Mouse (Mus musculus): ENCODE results near the gene Kctd21.

Gene Kctd21

DNA sequence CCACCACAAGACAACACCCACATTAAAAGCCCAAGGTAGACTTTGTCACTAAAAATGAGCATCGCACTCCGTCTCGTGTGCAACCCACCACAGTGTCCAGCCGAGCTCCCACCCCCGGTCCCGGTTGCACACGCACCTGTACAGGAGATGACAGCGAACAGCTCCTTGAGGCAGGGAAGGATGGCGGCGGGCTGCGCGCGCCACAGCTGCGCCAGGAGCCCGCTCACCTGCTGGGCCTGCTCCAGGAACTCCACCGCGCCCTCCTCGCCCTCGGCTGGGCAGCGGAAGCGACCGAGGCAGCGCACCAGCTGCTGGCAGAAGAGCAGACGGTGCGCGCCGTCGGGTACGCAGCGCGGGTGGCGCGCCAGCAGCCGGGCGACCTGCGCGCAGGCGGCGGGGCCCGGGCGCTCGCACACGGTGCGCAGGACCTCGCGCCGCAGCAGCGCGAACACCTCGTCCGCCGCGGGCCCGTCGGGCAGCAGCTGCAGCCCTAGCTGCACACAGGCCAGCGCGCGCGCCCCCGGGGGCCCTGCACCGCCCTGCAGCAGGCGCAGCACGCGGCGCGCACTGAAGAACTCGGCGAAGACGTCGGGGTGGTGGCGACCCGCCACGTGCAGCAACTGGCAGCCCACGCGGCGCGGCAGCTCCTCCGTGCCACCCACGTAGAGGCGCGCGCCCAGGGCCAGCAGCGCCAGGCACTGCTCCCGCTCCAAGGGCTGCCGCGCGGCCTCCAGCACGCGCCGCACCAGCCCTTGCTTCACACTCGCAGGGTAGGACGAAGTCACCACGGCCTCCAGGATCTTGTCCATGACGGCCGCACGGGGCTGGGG is 6.8 kb upstream of the Kctd21 start:
- no peak for DNase-seq

DNA sequence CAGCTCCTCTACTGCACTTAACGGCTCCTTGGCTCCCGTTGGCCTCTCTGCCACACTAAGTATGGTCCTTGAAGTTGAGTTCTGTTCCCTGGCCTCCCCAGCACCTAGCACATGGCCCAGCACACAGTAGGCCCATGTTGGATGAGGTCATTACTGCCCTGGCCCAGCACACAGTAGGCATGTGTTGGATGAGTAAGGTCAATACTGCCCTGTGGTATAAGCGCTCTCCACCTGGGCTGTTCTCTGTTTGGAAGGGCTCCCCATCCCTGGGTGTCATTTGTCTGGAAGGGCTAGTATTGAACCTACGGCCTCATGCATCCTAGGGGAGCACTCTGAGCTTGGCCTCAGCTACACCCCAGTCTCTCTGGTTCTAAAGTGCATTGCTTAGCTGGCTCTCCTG is 4.8 kb upstream of the Kctd21 start:
- DNase-seq = no peak

DNA sequence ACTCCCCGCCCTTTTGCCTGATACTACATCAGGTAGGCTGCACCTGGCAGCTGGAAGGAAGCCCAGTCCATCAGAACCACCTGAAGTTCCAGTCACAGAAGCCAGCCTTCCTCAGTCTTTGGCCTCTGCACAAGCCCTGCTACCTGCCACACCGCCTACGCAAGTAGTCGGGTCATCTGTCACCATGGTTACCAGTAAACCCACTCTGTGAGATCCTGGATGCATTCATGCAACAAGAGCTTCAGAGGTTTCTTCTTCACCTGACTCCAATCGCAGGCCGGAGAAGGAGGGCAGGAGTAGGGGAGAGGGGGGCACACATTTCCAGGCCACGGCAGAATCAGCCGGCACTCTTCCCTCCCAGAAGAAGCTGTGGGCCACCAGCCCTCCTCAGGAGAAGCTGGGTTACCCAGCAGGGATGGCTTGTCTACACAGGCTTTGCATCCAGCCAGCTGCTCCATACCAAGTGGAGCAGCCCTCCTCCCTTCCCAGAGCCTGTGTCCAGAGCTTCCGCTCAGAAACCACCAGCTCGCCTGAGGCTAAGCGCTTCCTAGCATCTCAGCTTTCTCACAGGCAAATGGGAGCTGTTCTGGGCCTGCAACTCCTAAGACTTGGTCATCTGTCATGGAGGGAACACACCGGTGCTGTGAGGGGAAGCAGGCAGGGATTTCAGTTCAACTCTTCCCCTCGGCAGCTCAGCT is 3.1 kb upstream of the Kctd21 start:
- peak; percentile 46 for DNase-seq

DNA sequence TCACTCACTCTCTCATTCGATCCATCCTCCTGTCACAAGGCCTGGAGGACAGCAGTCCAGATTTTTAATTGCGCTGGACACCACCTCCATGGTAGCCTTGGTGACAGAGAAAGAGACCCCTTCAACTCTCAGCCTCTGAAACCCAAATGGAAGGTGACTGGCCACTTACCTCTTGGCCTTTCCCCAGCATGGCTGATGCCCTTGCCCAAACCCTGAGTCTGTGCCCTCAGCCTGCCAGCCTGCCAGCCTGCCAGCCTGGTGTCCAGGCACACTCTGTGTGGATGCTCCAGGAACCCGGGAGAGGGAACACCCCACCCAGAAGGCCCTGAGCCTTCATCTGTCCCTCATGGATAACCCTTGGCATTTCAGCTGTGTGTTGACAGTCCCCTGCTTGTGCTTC is 2.5 kb upstream of the Kctd21 start:
- DNase-seq = no peak

DNA sequence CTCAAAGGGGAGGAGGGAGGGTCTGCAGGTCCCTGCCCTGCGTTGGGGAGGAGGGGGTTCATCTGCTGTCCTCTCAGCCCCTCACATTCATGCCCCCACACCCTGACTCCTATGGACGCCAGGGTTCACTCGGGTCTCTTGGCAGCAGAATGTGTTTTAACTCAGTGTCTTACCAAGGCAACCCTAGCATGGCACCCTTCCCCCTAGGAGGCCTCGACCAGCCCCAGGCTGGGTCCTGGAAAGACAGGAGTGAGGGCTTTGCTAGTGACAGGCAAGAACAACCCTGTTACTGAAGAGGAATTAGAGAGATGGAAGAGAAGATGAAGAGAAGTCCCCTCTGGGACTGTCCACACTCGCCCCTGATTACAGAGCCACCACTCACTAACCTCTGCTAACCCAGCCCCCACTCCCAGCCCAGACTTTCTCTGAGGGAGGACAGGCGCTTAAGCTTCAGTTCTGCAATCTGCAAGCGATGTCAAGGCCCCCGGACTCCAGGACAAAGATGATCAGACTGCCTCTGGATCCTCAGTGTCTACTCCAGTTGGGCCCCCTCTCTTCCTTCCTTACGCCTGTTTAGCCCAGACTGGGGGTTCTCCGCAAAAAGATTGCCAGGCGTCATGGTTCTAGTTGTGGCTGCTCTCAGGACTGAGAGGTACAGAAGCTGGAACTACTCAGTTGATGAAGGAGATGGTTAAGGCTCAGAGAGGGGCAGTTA is 1.0 kb upstream of the Kctd21 start:
- DNase-seq = no peak

DNA sequence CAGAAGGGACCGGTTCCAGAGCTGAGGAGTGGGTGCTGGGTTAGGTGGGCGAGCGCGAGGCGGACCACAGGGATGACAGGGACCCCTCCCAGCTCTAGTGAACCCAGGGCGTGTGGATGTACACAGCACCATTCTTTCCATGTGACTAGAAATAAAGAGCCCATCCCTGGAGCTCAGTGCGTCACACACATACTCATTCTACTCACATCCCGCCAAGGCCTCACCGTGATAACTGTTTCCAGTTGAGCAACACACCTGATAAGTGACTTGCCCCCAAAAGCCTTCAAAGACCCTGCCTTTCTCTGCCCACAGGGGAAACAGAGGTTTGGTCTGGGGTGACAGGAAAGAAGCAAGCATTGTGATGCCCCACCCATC is 527 bp downstream of the Kctd21 start:
- no peak for DNase-seq

DNA sequence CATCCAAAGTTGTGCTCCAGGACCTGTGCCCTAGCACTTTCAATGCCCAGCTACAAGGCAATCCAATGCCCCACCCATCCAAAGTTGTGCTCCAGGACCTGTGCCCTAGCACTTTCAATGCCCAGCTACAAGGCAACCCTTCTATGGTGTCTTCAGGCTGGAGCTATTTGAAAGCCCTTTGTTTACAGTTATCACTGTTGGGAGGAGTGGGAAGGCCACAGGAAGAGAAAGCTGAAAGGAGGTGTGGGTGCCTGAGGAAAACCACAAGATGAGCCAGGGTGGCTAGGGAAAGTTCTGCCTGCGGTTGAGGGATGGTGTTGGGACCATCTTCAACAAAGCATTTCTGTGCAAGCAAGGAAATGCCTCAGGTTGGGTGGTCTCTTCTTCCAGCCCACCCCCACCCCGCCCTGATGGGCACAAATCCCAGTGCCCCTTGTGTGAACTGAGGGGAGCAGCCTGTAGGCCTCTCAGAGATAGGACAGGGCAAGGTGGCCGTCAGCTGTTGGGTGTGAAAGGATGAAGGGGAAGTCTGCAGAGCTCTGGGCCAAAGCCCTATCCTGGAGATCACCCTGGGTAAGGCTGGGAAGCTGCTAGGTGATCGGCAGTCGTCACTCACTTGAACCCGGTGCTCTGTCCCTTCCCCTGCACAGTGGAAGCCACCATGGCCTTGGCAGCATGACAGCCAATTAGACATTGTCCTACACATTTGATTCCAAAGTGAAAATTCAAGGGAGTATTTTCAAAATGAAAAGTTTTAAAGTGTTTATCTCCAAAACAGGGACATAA is 1.2 kb downstream of the Kctd21 start:
- DNase-seq = no peak

DNA sequence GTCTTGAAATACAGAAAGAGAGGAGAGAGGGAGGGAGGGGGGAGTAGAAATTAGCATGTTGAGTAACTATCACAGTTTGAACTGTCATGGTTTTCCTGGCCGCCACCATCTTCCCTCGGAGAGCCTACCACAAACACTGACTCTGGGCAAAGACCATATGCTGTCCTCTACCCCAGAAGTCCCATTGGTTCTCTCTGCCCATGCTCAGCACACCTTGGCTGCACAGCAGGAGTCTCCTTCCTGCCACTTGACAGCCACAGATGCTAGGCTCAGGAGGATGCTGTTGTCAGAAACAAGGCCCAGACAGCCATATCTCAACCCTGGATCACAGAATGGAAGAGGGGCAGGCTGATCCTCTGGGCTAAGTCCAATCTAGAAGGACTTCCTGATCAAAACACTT is 2.3 kb downstream of the Kctd21 start:
- DNase-seq = no peak

DNA sequence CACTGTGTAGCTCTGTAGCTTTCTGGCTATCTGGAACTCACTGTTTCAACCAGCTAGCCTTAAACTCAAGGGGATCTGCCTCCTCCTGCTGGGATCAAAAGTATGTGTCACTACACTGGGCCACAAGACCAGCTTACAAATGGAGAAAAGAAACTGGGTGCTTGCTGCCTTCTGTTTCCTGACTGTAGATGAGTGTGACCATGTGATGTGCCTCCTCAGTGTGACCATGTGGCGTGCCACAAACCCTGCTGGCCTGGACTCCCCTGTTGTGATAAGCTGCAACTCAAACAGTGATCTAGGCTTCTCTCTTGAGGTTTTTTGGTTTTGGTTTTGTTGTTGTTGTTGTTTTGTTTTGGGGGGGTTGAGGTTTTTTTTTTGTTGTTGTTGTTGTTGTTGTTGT is 4.6 kb downstream of the Kctd21 start:
- DNase-seq = no peak

DNA sequence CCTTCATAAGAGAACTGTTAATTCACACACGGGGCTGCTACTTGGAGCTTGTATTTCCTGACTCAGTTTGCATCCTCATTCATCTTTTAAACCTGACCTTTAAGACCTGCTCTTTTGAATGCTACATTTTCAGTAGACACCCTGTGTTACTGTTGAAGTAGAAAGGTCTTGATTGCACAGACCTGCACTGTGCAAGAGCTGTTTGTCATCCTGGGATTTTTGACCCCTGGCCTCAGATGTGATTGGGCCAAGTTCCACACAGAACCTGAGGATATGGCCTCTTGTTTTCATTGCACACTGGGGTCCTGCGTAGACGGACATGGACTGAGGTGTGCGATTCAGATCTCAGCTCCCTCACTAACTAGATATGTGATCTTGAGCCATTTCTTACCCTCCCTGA is 6.5 kb downstream of the Kctd21 start:
- DNase-seq = no peak

DNA sequence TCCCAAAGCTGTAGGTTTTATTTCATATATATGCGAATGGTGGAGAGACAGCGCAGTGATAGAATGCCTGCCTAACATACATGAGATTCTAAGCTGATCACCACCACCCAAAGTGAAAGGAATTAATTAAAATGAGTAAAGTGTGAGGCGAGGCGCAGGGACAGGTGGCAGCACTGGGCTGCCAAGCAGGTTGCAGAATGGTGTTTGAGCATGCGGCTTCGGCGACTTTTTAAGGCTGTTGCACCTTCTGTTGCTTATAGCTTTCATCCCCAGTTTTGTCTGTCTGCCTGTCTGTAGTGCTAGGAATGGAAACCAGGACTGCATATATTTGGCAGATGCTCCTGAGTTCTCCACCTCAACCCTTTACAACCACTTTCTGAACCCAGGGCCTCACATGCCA is 7.5 kb downstream of the Kctd21 start:
- no peak for DNase-seq

DNA sequence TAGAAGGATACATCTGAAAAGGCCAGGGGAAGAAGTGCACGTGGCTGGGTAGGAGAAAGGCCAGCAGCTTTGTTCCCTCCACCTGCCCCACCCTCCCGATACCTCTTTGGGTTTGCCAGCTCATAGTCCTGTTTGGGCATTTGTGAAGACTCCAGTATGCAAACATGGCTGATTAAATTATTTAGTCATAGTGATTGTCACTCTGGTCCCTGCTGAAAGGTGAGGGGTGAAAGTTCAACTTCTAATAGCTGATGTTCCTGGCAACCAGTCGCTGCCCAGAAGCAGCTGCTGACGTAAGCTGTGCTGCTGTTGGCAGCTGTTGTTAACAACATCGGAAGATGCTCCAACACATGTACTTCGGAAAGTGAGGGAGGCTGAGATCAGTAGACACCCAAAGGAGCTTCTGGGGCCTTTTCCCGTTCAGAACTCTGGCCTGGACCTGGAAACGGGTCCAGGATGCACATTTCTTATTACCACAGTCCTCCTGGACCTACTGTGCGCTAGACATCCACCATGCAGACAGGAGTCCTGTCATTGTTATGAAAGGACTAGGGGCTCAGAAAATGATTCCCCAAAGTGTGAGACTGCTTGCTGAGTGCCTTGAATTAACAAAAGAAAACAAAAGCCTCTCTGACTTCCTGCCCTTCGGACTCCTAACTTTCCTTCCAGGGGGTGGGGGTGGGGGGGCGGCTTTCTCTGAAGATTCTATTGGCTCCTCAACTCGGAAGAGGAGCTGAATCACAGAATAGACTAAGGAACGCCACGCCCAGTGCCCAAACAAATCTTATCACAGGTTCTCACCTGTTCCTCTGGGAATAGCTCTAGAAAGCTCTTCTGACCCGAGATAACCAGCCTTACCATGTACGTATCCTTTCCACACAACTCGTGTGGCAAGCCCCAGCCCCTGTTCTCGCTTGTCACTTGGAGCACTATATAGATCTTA is 9.1 kb downstream of the Kctd21 start:
- peak; percentile 51 for DNase-seq

DNA sequence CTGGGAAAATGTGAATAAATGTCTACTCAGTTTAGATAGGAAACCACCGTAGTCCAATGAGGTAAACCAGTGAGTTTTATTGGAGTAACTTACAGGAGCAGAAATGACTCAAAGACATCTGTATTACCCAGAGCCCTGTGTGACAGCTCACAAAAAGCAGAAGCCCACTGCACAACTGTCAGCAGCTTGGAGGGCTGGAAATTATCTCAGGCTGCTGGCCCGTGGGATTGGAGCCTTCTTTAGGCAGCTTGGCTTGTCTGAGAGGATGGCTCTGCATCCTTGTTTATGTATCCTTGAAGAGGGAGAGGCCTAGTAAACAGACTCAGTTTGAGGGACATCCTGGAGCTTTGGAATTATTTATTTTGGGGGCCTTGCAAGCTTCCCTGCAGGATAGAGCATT is 10.8 kb downstream of the Kctd21 start:
- no peak for DNase-seq

DNA sequence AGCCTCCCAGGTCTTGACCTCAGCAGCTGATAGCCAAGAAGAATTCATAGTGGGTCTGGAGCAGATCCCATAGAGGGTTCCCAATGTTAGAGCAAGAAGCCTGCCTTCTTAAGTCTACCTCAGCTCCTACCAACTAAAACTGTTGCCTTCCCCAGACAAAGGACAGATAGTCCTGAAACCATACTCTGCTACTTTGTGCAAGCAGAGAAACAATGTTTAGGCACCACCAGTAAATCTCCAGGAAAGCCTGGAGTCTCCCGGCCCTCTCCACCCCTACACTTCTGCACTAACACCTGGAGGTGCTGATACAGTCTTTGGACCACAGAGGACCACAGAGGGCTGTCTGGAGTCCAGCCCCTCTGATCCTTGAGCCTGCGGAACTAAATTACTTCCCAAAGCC is 12.5 kb downstream of the Kctd21 start:
- no peak for DNase-seq

DNA sequence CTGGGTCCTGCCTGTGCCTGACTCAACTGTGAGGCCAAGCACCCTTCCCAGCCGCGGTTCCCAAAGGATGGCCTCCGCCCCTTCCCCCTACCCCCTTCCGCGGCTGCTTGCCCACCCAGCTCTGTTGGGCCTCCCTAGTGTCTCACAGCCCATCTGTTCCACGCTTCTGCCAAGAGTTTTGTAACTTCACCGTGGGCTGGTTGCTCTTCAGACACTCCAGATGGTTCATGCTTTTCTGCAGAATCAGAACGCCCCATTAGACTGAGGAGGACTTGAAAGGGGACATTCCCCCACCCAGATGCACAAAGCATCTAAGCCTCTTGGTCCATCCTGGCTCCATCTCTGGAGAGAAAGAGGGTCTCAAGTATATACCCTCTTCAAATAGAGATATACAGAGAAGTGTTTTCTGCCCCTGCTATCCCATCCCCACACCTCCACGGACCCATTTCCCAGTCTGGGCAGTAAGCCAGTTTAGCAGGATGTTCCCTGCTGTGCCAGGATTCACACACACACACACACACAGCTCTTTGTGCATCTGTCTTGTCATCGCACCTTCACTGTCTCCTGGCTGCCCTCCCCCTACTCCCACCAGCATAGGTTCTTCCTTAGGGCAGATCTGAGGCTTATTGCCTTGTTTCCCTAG is 13.2 kb downstream of the Kctd21 start:
- peak; percentile 49 for DNase-seq

DNA sequence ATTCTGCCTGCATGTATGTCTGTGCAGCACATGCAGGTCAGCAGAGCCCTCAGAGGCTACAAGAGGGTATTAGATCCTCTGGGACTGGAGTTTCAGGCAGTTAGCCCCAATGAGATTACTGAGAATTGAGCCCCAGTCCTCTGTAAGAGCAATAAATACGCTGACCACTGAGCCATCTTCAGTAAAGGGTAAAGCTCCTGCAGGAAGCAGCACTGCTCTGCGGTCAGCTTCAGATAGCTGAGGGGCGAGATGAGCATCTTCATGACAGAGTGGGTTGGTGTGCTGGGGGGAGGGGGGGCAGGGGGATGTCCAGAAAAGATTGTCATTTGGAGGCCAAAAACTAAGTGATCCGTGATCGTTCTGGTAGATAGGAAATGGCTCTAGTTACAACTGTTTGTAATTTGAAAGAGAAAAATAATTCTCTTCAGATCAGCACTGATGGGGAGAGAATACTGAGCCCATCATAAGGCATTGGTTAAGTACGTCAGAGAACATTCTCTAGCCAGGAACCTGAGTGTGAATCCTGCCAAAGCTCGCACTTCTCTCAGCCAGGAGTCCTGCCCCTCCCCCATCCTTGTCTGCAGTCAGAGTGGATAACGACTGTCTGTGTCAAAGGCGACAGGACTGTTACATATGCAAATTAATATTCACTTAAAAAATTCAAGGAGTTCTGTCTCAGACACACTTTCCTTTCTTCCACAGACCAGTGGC is 14.1 kb downstream of the Kctd21 start:
- no peak for DNase-seq

DNA sequence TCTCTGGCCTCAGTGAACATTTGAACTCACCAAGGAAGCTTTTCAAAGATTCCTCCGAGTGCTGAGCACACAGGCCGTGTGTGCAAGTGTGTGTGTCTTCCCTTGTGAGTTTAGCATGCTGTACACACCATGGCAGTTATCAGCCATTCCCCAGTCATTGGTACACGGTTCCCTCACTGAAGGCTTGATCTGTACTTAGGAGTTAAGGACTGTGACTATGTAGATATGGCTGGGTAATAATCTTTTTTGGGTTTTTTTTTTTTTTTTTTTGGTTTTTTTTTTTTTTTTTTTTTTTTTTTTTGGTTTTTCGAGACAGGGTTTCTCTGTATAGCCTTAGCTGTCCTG is 14.7 kb downstream of the Kctd21 start:
- DNase-seq = no peak

DNA sequence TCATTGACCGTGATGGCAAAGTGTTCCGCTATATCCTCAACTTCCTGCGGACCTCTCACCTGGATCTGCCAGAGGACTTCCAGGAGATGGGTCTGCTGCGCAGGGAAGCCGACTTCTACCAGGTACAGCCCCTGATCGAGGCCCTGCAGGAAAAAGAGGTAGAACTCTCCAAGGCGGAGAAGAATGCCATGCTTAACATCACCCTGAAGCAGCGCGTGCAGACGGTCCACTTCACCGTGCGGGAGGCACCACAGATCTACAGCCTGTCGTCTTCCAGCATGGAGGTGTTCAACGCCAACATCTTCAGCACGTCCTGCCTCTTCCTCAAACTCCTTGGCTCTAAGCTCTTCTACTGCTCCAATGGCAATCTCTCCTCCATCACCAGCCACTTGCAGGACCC is 15.3 kb downstream of the Kctd21 start:
- DNase-seq = no peak

DNA sequence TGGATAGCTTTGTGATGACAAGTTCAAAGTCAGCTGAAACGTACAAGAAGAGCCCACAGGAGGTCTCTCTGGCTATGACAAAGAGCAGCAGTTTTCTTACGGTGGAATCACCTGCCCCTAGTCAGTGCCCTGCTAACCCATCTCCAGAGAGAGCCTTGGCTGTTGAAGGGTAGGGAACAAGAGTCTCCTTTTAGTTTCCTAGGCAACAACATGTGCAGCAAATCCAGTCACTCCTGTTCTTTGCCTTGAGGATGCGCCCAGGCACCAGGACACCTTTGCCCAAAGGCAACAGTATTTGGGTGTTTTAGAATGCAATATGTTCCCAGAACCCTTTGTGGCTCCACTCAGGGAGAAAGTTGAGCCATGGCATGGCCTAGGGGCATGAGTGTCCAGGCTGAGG is 16.2 kb downstream of the Kctd21 start:
- no peak for DNase-seq

DNA sequence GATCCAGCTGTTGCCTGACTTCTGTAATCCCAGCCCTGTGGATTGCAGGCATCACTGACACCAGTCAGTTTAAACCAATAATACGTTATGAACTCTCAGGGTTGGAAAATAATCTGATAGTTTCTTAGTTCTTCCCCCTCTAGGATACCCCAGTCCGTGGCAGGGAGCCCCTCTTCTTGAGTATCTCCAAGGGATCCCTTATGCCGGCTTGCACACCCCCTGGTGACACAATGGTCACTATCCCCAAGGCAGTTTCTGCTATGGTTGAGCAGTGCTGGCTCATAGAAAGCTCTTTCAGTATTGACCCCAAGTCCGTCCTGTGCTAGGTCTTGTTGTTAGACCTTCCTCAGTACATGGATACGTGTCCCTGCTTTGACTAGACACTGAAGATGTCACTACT is 16.7 kb downstream of the Kctd21 start:
- DNase-seq = no peak

DNA sequence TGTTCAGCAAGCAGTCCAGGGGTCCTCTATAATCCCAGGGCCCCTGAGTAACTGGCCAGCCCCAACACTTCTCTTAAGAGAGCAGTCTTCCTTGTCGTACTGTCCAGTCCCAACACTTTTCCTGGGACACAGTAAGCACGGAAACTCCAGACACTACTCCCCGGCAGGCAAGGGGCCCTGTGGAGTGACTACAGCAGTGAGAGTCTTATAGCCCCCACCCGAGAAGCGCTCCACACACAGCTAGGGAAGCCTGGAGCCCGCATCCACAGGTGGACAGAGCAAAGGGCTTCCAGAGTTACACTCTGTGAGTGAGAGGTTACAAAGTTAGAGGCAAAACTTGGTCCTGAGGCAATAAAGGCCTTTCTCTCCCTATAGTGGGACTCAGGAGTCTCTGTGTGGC is 17.3 kb downstream of the Kctd21 start:
- no peak for DNase-seq
